Mouse (Mus musculus) lung, postnatal 14 days (tissue): ENCODE results near the gene Olfr1095.

ENCODE experiments used
- DNase-seq: peaks from one replicate; pipeline ENCODE4 v3.0.0; 2021

Gene Olfr1095

DNA sequence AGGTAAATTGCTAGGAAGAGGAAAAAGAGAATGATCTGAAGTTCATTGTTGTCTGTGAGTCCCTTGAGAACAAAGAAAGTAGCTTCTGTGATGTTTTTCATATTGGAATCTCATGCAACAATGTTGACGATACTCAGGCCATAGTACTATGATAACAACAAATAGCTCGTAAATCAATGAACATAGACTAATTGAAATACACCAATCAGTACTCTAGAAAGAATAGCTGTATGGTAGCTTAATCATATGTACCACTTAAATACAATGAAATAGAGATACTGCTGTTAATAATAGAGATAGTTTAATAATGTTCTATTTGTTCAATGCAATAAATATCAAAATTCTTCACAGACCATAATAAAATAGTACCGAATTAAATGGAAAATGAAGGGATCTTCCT is at the start of gene Olfr1095:
Olfr1095 (minus strand) TSS at position 101 of the 400 bp plus-strand sequence.
- DNase-seq, result no peak

- DNase-seq, result no peak
Observed at GRCm38 (mm10) chr2:86892116-86892515, 40.6 kb upstream of the Olfr1095 start, which contains the start of gene Olfr1097. Olfr1097 (minus strand) TSS chr2:86892216.

GRCm38 (mm10) chr2:86874702-86875101 is 23.2 kb upstream of the Olfr1095 start, which contains the start of gene Gm13723:
Gm13723 (minus strand) TSS chr2:86874802.
- DNase-seq, result no peak

- DNase-seq, result no peak
Observed at GRCm38 (mm10) chr2:86824363-86824762, 27.1 kb downstream of the Olfr1095 start, which contains the start of gene Olfr1094. Olfr1094 (plus strand) TSS chr2:86824663.

DNA sequence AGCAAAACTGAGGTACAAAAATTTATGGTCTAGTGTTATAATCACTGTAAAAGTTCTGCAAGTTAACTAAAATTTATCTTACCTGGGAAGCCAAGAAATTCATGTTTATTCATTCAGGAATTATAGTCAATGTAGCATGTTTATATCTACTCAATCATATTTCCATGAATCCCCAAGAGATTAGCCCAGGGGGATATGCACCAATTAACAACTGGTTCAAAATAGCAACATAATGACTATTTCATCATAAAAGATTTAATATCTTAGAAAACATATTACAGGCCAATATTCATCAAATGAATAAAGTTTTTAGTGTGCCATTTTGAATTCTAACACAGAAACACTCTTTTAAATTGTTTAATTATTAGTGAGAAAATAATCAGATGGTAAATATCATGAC is 41.6 kb downstream of the Olfr1095 start, which contains the start of gene Olfr141:
Olfr141 (minus strand) TSS at position 101 of the 400 bp plus-strand sequence.
- no peak for DNase-seq
